Mouse (Mus musculus) thymus, adult 2 months (tissue): ENCODE data around the gene Ubap1l. TPM values are rescaled to one million over a fixed set of nuclear protein-coding genes. Genes with fewer than 3 reads are reported as not detected.

Experiments
- DNase-seq: peaks from one replicate; pipeline ENCODE4 v3.0.0; 2021
- H3K27ac ChIP-seq: fragments of 200-500 bp; 2 replicates; pipeline ENCODE4 v1.5.1; 2012; ENCODE audit warnings: low read length, control low read depth; ENCODE audit not compliant: control insufficient read depth, insufficient read depth
- H3K27me3 ChIP-seq: fragments of 200-500 bp; 2 replicates; pipeline ENCODE4 v1.6.1; 2012; ENCODE audit warnings: mild to moderate bottlenecking, low read length, moderate library complexity, mixed read lengths; ENCODE audit not compliant: control insufficient read depth, insufficient read depth
- H3K36me3 ChIP-seq: fragments of 200-500 bp; 2 replicates; pipeline ENCODE4 v1.6.1; 2012; ENCODE audit warnings: mild to moderate bottlenecking, low read length, moderate library complexity; ENCODE audit not compliant: control insufficient read depth, insufficient read depth
- H3K4me1 ChIP-seq: fragments of 200-500 bp; replicated peaks from 2 replicates; pipeline ENCODE4 v1.6.1; 2012; ENCODE audit warnings: low read length; ENCODE audit not compliant: control insufficient read depth, insufficient read depth
- H3K4me3 ChIP-seq: fragments of 200-500 bp; 2 replicates; pipeline ENCODE4 v1.5.1; 2012; ENCODE audit warnings: mild to moderate bottlenecking, low read length, control low read depth, moderate library complexity; ENCODE audit not compliant: control insufficient read depth, insufficient read depth
- CTCF ChIP-seq: fragments of 200-500 bp; IDR thresholded peaks from 2 replicates; pipeline ENCODE4 v1.5.1; 2012; ENCODE audit warnings: mild to moderate bottlenecking, control low read depth, low read length, moderate library complexity, borderline replicate concordance; ENCODE audit not compliant: control insufficient read depth, poor library complexity, insufficient read depth; ENCODE audit errors: extremely low read depth
- POLR2A ChIP-seq: fragments of 200-500 bp; IDR thresholded peaks from 2 replicates; pipeline ENCODE4 v1.6.1; 2012; ENCODE audit warnings: mild to moderate bottlenecking, low read length, control low read depth, moderate library complexity; ENCODE audit not compliant: control insufficient read depth, poor library complexity, insufficient read depth; ENCODE audit errors: extremely low read depth
- WGBS: fragments of 180-500 bp; shearing (Covaris S2); methylation state at CpG from one replicate; pipeline ENCODE4 v1.1.7; 2018; 5-methylcytosine and 5-hydroxymethylcytosine counted together
- polyA plus RNA-seq: library from polyadenylated mRNA; depleted of rRNA; stranded (reverse); fragments of >200 nt; gene quantifications from 2 replicates; pipeline ENCODE4 v1.2.3, GENCODE M21; 2012; rRNA removed

Ubap1l gene
- polyA plus RNA-seq, 1 experiment, result 0.42 TPM

DNA sequence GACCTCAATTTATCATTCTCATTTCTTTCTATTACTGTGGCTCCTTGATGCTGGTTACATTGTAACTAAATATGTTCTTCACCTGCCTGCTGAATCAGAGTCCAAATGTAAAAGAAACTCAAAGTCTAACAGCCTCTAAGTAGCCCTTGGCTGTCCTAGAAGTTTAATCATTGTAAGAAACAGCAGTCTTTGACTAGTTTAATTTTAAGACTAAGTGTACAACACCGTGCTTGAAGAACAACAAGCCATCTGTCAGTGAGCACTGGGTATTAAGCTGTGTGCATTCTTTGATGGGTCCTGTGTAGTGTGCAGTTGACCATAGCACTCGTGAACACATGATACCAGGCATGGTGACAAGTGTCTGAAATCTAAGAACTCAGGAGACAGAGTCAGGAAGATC is 66.7 kb downstream of the Ubap1l start:
- no peaks in the 10 kb centered on the region for H3K36me3 ChIP-seq
- no peak overlapping the region for H3K4me3 ChIP-seq
- DNase-seq, result no peak
- 90% methylated on average over 2 of the region's 2 CpGs for WGBS
- no peaks in the 10 kb centered on the region for H3K27me3 ChIP-seq
- no peak for TF ChIP-seq POLR2A
- no peak for TF ChIP-seq CTCF
- H3K4me1 ChIP-seq, result no peaks in the 10 kb centered on the region
- no peak overlapping the region for H3K27ac ChIP-seq

DNA sequence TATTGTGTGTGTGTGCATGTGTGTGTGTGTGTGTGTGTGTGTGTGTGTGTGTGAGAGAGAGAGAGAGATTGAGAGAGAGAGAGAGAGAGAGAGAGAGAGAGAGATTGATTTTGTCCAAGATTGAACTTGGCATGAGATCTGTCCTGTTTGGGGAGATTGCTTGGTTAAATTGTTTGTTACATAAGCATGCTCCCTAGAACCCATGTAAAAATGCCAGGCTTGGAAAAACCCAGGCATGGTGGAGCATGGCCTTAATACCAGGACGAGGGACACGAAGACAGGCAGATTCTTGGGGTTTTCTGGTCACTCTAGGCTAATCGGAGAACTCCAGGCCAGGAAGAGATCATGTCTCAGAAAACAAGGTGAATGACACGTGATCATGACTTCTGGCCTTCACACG is 67.2 kb downstream of the Ubap1l start:
- TF ChIP-seq CTCF (no peak), POLR2A (no peak)
- Histone ChIP-seq H3K27me3 (no peaks in the 10 kb centered on the region), H3K36me3 (no peaks in the 10 kb centered on the region), H3K27ac (no peak overlapping the region), H3K4me1 (no peaks in the 10 kb centered on the region), H3K4me3 (no peak overlapping the region)
- 94% methylated on average over 5 of the region's 5 CpGs for WGBS
- no peak for DNase-seq

Other genes with a start within 250 kb of the Ubap1l start
- gene Igdcc3, start 219.9 kb upstream of the Ubap1l start, polyA plus RNA-seq, result 0.07 and 0.13 TPM in 2 replicates
- 9.3 and 17.1 TPM in 2 replicates for gene Parp16, start 165.7 kb upstream of the Ubap1l start, polyA plus RNA-seq
- gene Cilp, start 95.9 kb upstream of the Ubap1l start, polyA plus RNA-seq, result 1.8 and 2.0 TPM in 2 replicates
- 10.1 and 11.8 TPM in 2 replicates for gene Clpx, start 66.8 kb upstream of the Ubap1l start, polyA plus RNA-seq
- gene Pdcd7, start 14.9 kb upstream of the Ubap1l start, polyA plus RNA-seq, result 23.3 and 29.2 TPM in 2 replicates
- gene Kbtbd13, start 30.6 kb downstream of the Ubap1l start, polyA plus RNA-seq, result 0.41 and 0.43 TPM in 2 replicates
- gene Rasl12, start 37.5 kb downstream of the Ubap1l start, polyA plus RNA-seq, result 7.8 TPM in 2 replicates
- 0.22 TPM in 1 of 2 replicates, not detected in the other for gene Slc51b, start 61.9 kb downstream of the Ubap1l start, polyA plus RNA-seq
- gene Mtfmt, start 74.7 kb downstream of the Ubap1l start, polyA plus RNA-seq, result 16.2 and 18.4 TPM in 2 replicates
- gene Spg21, start 99.9 kb downstream of the Ubap1l start, polyA plus RNA-seq, result 27.3 and 28.5 TPM in 2 replicates
- 0.15 TPM in 1 of 2 replicates, not detected in the other for gene Ankdd1a, start 159.2 kb downstream of the Ubap1l start, polyA plus RNA-seq
- 37.9 and 38.8 TPM in 2 replicates for gene Plekho2, start 219.0 kb downstream of the Ubap1l start, polyA plus RNA-seq
- gene Pif1, start 226.1 kb downstream of the Ubap1l start, polyA plus RNA-seq, result 37.5 and 55.4 TPM in 2 replicates